ENCODE assay signal across 9 mouse cellular contexts in the genomic region with DNA sequence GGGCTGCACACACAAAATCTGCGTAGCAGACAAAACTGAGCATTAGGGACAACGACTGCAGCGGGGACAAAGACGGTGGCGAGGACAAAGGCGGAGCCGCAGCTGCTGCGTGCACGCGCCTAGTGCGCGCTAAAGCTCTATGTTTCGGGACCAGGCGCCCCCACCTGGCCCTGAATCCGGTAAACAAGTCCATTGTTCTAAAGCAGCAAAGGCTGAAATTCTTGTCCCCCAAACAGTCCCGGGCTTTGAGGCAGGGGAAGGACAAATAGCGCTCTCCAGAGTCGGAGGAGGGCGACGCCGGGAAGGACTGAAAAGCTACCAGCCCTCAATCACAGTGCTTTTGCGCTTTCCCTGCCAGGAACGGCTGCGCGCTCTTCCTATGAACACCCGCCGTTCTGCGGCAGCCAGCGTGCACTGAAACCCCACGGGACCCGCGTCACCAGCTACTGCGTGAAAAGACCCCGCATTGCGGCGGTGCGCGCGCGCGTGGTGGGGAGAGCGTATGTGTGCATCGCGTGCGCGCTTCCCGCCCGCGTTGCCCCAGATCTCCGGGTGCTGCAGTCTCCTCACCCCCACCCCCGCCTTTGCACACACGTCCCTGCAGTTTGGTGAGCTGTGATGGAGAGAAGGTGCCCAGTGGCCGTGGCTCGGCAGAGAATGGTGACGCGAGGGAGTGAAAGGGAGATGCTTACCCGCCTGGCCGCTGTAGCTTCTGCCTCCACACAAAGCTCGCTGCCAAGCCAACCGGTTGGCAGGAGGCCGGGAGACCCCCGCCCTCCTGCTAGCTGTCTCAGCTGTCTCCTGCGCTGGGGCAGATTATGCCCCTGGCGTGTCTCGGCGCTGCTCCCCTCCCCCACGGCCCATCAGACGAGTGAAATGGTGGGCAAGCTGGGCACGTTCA. TPM values are rescaled to one million over a fixed set of nuclear protein-coding genes. Genes with fewer than 3 reads are reported as not detected.
DNase-seq lines count a peak whose midpoint lies in the region; ATAC-seq and TF ChIP-seq lines count a peak whose summit lies in the region.
"Had no signal": no experiment of that assay in that cellular context is flagged by ENCODE, and none has a peak within 500 bp of the region (broad histone marks: within the 10 kb centered on the region; RNA-seq: fewer than 3 reads in every experiment).

No protein-coding gene starts in this region.

- H3K9me3 ChIP-seq in lung, embryonic 14.5 days (ENCODE audit: low read depth, low read length), result no peaks in the 10 kb centered on the region
- H3K9me3 ChIP-seq in embryonic facial prominence, embryonic 10.5 days, result no peaks in the 10 kb centered on the region
- H3K9me3 ChIP-seq in heart, embryonic 16.5 days (replicated peaks; ENCODE audit: control insufficient read depth, low read length), result no peaks in the 10 kb centered on the region
- no peaks in the 10 kb centered on the region for H3K9me3 ChIP-seq in lung, postnatal 0 days (ENCODE audit: low read length)

- DNase-seq in lung, embryonic 14.5 days, result peak; percentile 93
- DNase-seq in lung, postnatal 25 days (ENCODE audit: low spot score), result no peak
- DNase-seq in embryonic facial prominence, embryonic 10.5 days (ENCODE audit: low spot score), result peak; percentile 88
- peak; percentile 88 for DNase-seq in layer of hippocampus, adult 9-11 months
- DNase-seq in lung, postnatal 0 days (ENCODE audit: low spot score), result peak; percentile 25
- DNase-seq in right cerebral cortex, postnatal 14 days, result peak; percentile 91
- DNase-seq in spleen, postnatal 10 days (ENCODE audit: low spot score in 2 of 2), result no peak

- H3K27me3 ChIP-seq in lung, embryonic 14.5 days (ENCODE audit: insufficient read depth, low read length), result no peaks in the 10 kb centered on the region
- H3K27me3 ChIP-seq in embryonic facial prominence, embryonic 10.5 days (replicated peaks; ENCODE audit: low read depth, poor library complexity, severe bottlenecking), result peaks cover 16% of the 10 kb centered on the region
- H3K27me3 ChIP-seq in heart, embryonic 16.5 days (ENCODE audit: control insufficient read depth, insufficient read depth, low read length), result peaks cover 8% of the 10 kb centered on the region
- H3K27me3 ChIP-seq in lung, postnatal 0 days (replicated peaks; ENCODE audit: insufficient read depth, low read length), result peaks cover 5% of the 10 kb centered on the region

- no peak for TF ChIP-seq EP300 in lung, postnatal 0 days (IDR thresholded peaks at IDR 0.05)

- H3K27ac ChIP-seq in lung, embryonic 14.5 days (ENCODE audit: low read depth), result peak overlapping the region; percentile 82
- peak overlapping the region; percentile 99 for H3K27ac ChIP-seq in embryonic facial prominence, embryonic 10.5 days (replicated peaks)
- peak overlapping the region; percentile 83 for H3K27ac ChIP-seq in heart, embryonic 16.5 days (ENCODE audit: low read length)
- no peak overlapping the region for H3K27ac ChIP-seq in lung, postnatal 0 days (ENCODE audit: low read length)
- H3K27ac ChIP-seq: macrophage had no signal

- TF ChIP-seq CTCF in lung, embryonic 14.5 days (IDR thresholded peaks at IDR 0.05; ENCODE audit: low read depth), result peak; percentile 50; the same call in 1 of the 2 replicates
- peak; percentile 28; the same call in 1 of the 2 replicates for TF ChIP-seq CTCF in lung, postnatal 0 days (IDR thresholded peaks at IDR 0.05)

- H3K4me1 ChIP-seq in lung, embryonic 14.5 days (ENCODE audit: insufficient read depth), result no peaks in the 10 kb centered on the region
- H3K4me1 ChIP-seq in embryonic facial prominence, embryonic 10.5 days, result peaks cover 45% of the 10 kb centered on the region
- H3K4me1 ChIP-seq in heart, embryonic 16.5 days (ENCODE audit: control insufficient read depth, insufficient read depth, low read length), result peaks cover 32% of the 10 kb centered on the region
- H3K4me1 ChIP-seq in lung, postnatal 0 days (ENCODE audit: insufficient read depth, low read depth, low read length), result peaks cover 6% of the 10 kb centered on the region; the same call in 1 of the 2 replicates

- H3K36me3 ChIP-seq in lung, embryonic 14.5 days (ENCODE audit: insufficient read depth), result no peaks in the 10 kb centered on the region
- H3K36me3 ChIP-seq in embryonic facial prominence, embryonic 10.5 days (replicated peaks), result peaks cover 32% of the 10 kb centered on the region
- H3K36me3 ChIP-seq in heart, embryonic 16.5 days (ENCODE audit: control insufficient read depth, insufficient read depth), result no peaks in the 10 kb centered on the region
- H3K36me3 ChIP-seq in lung, postnatal 0 days (ENCODE audit: insufficient read depth, low read length), result no peaks in the 10 kb centered on the region

- peak; percentile 67 for ATAC-seq in lung, embryonic 14.5 days (ENCODE audit: insufficient read depth)
- peak; percentile 82 for ATAC-seq in heart, embryonic 16.5 days (replicated peaks; ENCODE audit: extremely low read depth, insufficient read depth, low FRiP score)
- peak; percentile 46 for ATAC-seq in lung, postnatal 0 days

- peak overlapping the region; percentile 60 for H3K4me3 ChIP-seq in lung, embryonic 14.5 days (ENCODE audit: low read depth, low read length)
- peak overlapping the region; percentile 78 for H3K4me3 ChIP-seq in embryonic facial prominence, embryonic 10.5 days
- peak overlapping the region; percentile 73 for H3K4me3 ChIP-seq in heart, embryonic 16.5 days (ENCODE audit: low read length)
- peak overlapping the region; percentile 43 for H3K4me3 ChIP-seq in lung, postnatal 0 days (ENCODE audit: low read depth, low read length)

- H3K9ac ChIP-seq in lung, embryonic 14.5 days, result peak overlapping the region; percentile 78
- peak overlapping the region; percentile 87 for H3K9ac ChIP-seq in heart, embryonic 16.5 days (ENCODE audit: low read length)
- H3K9ac ChIP-seq in lung, postnatal 0 days (replicated peaks; ENCODE audit: low read depth), result no peak overlapping the region

- WGBS in lung, embryonic 14.5 days, result 1% methylated on average over 69 of the region's 69 CpGs
- WGBS in embryonic facial prominence, embryonic 10.5 days, result under 1% methylated on average over 69 of the region's 69 CpGs
- WGBS in heart, embryonic 16.5 days, result under 1% methylated on average over 69 of the region's 69 CpGs
- WGBS in lung, postnatal 0 days, result under 1% methylated on average over 60 of the region's 69 CpGs

- H3K4me2 ChIP-seq in lung, embryonic 14.5 days, result peak overlapping the region; percentile 77
- H3K4me2 ChIP-seq in heart, embryonic 16.5 days (ENCODE audit: low read depth, low read length), result peak overlapping the region; percentile 98
- peak overlapping the region; percentile 87 for H3K4me2 ChIP-seq in lung, postnatal 0 days (replicated peaks; ENCODE audit: low read depth, low read length)

RNA-seq across cellular contexts. Expression of gene Gm13090, which starts 39.5 kb away (rescaled TPM):
- polyA plus RNA-seq in lung, embryonic 14.5 days (2014; fragmentation: Nextera tagmentation; extraction: Ambion mirVana), result not detected in 2 replicates
- polyA plus RNA-seq in embryonic facial prominence, embryonic 10.5 days (2016; fragmentation: Nextera tagmentation; extraction: Ambion mirVana), result not detected in 2 replicates
- 0.20 TPM in 1 of 2 replicates, not detected in the other for polyA plus RNA-seq in heart, embryonic 16.5 days (2015; fragmentation: Nextera tagmentation; extraction: Ambion mirVana)
- not detected in 2 replicates for polyA plus RNA-seq in lung, postnatal 0 days (2015; fragmentation: Nextera tagmentation; extraction: Ambion mirVana)
- polyA plus RNA-seq: macrophage had no signal

Comparison
In these comparisons a context has a peak if more than half of its experiments do, and no peak if none do; other contexts are left out.
1. DNase-seq: peak in lung, embryonic 14.5 days (single experiment), embryonic facial prominence, embryonic 10.5 days (single experiment), layer of hippocampus, adult 9-11 months (single experiment), lung, postnatal 0 days (single experiment) and right cerebral cortex, postnatal 14 days (single experiment); none in lung, postnatal 25 days (single experiment) and spleen, postnatal 10 days (0 of 2).
2. Peak in every context shown above with its lines, with median percentiles within 50 percentile points of each other: ATAC-seq, H3K4me2 ChIP-seq and H3K4me3 ChIP-seq.